Mouse (Mus musculus) heart, adult 8-10 months (tissue): Measurements from ENCODE around the gene Sult2b1. TPM values are rescaled to one million over a fixed set of nuclear protein-coding genes. Genes with fewer than 3 reads are reported as not detected.

ENCODE experiments used
- DNase-seq: peaks from one replicate; pipeline ENCODE4 v3.0.0; 2022; ENCODE audit warnings: low spot score
- total RNA-seq, 4 experiments: library from RNA; stranded (reverse); gene quantifications; 2 replicates each; pipeline ENCODE4 v1.2.4; 2022

The Sult2b1 gene
- total RNA-seq, 4 experiments from 2014 or later: not detected

DNA sequence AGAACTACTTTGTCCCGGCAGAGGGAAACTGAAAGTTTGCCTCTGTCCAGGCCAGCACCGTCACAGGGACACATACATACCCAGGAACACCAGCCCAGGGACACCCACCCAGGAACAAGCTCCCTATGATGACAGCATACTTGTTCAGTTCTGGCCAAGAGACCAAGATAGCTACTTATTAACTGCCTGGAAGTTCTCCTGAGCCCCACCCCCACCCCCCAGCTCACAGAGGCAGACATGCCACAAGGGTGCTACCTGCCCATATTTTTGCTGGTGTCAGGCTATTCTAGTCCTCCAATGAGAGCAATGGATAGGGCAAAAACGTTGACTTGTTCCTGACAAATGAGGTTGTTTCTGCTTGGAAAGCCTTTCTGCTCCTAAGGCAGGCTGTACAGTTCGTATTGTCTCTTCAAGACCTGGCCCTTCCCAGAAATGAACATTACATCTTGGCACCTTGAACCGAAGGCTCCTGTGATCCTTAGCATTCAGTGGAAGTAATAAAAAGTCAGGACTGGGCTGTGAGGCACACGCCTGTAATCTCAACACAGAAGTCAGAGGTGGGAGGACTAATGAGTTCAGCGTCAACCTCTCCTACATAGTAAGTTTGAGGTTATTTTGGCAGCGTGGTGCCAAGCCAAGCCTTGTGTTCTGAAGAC is 13.9 kb downstream of the Sult2b1 start:
- no peak for DNase-seq

DNA sequence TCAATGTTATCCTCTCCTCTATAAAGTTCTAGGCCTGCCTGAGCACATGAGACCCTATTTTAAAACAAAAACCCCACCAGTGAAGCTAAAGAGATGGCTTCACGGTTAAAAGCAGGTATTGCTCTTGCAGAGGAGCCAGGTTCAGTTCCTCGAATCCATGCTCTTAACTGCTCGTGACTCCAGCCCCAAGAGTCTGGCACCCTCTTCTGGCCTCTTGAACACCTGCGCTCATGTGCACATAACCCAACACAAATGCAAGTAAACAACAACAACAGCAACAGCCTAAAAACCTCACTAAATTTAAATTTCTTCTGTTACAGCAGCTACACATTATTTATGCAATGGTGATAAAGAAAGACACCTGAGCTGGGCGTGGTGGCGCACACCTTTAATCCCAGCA is 17.0 kb downstream of the Sult2b1 start:
- DNase-seq: no peak

DNA sequence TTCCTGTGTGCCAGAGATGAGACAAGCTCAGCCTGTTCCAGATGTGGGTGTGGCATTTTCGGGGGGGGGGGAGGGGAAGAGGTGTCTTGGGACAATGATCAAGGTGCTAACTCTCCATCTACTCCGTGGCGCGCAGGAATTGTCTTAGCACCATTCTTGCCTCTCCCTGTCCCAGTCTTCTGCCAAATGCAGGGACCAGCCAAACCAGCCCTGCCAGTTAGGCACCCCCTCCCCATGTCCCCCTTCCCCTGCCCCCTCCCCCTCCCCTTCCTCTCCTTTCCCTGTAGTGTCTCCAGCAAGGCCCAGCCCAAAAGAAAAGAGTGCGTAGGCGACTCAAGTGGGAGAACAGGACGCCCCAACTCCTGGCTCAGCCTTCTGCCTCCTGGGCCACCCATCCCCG is 17.7 kb downstream of the Sult2b1 start:
- DNase-seq: no peak

DNA sequence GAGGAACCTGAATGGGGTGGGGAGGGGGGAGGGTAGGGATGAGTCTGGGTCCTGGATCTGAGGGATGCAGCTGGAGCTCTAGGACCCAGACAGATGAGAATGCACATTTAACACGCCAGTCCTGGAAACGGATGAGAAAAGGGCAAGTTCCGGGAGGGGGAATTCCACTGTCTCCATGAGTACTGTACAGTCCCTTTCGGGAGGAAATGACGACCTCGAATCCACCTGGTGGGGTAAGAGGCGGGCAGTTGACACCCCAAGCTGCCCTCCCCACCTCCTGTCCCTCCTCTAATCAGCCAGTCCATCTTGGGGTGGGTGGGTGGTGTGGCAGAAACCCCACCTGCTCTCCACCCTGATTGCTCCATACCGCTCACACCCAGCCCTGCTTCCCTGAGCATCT is 18.5 kb downstream of the Sult2b1 start:
- no peak for DNase-seq

DNA sequence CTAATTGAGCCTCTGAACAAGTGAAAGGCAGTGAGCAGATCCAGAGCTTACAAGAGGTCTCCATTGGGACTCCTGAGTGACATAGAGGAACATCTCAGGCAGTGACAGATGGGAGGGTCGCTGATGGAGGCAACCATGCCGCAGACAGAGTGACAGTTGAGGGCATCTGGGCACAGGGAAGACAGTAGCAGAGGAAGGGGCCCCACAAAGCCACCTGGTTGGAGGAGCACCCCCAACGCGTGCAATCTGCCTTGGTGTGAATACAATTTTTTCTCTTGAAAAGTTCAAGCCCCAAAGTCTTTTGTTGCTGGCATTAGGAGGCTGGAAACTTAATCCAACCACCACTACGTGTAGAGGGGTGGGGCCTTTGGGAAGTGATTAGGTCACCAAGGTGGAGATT is 24.3 kb downstream of the Sult2b1 start:
- no peak for DNase-seq

DNA sequence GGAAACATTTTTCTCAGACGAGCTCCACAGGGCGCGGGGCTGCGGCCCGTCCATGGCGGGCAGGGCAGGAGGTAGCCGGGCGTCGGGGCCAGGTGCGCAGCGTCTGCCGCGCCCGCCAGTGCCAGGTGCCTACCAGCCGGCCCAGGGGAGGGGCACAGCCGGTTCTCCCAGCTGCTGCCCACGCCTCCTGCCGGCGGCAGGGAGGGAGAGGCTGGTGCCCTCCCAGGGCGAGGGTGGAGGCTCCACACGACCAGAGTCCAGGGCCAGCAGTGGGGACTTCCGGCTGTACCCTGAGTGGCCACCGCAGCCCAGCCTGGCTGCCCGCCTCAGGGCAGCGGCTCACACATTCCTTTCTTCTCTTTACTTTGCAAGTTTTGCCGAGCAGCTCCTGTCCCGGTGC is 25.1 kb downstream of the Sult2b1 start:
- DNase-seq: no peak

DNA sequence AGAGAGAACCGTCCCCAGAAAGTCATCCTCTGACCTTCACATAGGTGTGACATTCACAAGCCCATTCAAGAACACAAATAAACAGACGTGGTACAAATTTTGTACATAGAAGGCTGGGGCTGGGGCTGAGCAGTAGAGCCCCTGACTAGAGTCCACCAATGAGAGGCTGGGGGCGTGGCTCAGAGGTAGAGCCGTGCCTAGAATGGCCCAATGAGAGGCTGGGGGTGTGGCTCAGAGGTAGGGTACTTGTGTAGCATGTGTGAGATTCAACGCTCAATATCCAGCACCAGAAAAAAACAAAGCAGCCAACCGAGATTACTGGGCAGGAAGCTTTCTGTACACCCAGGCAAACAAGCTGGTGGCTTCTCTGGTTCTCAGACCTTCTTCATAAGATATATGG is 28.8 kb downstream of the Sult2b1 start:
- DNase-seq: no peak

DNA sequence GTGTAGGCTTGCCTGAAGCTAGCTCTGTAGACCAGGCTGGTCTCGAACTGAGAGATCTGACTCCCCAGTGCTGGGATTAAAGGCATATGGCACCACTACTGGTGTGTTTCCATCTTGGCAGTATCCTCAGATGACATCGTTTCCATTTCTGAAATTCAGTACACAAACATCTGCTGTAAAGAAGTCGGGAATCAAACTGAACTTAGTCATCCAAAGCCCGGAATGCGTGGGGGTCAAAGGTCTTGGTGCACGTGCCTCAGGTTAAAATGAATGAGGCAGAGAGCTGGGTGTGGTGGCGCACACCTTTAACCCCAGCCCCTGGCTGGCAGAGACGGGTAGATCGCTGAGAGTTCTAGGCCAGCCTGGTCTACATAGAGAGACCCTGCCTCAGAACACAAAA is 34.3 kb downstream of the Sult2b1 start:
- DNase-seq: no peak

DNA sequence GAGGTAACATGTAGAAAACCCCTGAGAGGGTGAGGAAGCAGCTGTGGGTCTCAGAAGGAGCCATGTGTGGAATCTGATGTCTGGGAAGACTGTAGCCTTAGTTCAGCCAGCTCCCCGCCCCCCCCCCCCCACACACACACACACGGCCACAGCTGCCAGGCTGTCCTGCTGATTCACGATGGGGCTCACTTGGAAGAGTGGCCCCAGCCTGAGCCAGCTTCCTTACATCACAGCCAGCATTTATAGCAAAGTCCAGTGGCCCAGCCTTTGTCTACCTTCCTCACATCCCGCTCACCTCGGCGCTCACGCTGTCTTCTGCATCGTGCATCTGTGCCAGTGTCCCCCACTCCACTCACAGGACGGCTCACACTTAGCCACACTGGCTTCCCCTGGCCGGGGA is 35.1 kb downstream of the Sult2b1 start:
- DNase-seq: no peak

DNA sequence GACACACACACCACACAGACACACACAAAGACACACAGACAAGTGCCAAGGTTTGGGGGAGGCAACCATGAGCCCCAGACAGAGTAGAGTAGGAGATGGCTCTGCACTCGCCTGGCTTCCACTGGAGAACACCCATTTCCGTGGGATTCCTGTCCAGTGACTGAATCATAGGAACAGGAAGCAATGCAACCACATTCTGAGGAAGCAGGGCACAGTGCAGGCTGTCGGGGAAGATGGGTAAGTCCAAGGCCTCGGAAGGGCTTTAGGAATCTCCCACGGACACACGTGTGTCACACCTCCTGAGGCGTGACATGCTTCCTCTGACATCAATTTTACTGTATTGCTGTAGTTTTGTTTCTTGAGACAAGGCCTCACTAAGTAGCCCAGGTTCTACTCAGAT is 36.4 kb downstream of the Sult2b1 start:
- no peak for DNase-seq

DNA sequence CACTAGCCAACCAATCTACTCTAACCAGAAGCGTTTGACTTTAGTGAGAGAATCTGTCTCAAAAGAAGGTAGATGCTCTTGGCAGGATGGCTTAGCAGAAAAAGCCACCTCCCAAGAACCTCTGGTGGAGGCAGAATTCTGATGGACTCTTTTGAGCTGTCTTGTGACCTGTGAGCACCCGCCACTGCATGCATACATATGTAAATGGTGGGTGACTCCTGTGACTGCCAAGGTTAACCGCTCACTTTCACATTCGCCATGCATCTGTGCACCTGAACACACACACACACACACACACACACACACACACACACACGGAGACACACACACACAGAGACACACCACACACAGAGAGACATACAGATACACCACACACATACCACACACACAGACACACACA is 37.0 kb downstream of the Sult2b1 start:
- DNase-seq: no peak

DNA sequence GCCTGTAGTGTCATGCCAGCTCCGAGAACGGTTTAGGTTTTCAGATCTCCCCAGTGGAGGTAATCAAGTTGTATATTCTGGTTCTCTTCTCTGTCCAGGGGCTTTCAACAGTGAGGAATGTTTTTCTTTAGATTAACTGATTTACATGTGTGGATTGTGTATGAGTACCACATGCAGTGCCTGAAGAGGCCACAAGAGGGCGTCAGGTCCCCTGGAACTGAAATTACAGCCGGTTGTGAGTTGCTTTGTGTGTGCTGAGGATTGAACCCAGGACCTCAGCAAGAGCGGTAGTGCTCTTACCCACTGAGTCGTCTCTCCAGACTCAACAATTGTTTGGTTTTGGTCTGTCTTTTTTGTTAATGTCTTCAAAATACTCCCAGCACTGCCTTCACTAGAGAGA is 38.0 kb downstream of the Sult2b1 start:
- no peak for DNase-seq

DNA sequence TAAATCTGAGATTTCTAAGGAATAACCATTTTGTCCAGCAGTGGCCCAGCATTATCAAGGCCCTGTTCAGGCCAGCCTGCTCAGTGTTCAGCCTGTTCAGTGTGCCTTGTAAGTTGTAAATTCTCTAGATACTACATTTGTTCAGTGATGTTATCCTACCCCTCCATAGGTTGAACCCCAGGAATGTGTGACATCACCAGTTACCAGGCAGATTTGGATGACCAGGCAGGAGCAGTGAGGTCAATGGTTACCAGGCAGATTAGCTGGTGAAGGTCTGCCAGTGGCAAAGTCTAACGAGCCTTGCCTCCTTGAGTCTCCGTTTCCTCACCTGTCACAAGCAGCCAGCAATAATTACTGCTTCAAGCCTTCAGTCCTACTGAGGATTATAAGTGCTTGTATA is 40.1 kb downstream of the Sult2b1 start:
- DNase-seq: peak; percentile 41

DNA sequence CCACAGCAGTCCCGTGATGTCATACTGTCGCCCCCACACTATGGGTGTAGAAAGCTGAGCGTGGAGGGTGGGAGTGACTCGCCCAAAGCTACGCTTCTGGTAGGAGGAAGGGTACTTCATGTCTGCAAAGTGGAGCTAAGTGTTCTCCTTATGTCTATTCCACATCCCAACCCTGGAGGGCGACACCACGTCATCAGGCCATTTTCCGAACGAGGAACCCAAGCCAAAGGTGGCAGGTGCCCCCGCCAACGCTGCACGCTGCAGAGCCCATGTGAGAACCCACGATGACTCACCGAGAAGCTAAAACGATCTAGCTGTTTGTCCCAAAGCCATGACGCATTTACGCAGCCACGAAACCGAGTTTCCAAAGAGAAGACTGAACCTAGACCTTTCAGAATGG is 42.1 kb downstream of the Sult2b1 start:
- DNase-seq: no peak

DNA sequence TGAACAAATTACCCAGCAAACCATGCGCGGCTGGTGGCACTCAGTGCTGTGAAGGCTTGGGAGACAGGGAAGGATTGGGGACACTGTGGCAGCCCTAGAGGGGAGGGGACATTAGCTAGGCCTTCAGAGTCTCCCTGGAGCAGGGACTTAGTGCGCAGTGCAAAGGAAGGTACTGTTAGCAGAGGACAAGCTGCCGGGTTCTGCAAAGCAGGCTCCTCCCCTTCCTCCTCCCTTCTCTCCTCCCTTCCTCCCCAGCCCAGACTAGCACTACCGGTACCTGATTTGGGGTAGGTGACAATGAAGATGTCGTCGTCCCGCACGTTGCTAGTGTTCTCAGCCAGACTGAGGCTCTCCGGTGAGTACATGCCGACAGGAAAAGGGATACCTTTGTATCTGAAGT is 42.7 kb downstream of the Sult2b1 start:
- no peak for DNase-seq

DNA sequence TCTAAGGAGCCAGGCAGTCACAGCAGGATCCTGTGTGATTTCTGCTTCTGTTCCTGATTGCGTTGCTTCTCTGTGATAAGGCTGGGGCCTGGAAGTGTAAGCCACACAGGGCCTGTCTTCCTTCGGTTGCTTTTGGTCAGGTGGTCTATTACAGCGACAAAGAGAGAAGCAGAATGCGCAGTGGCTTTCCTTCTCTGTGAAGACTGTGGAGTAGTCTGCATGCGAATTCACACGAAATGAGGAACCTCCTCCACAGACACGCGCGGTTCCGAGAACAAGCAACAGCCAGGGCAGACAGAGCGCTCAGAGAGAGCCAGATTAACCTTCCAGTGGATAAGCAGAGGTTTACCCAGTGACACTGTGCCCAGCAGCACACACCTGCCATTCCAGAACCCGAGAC is 43.2 kb downstream of the Sult2b1 start:
- no peak for DNase-seq

DNA sequence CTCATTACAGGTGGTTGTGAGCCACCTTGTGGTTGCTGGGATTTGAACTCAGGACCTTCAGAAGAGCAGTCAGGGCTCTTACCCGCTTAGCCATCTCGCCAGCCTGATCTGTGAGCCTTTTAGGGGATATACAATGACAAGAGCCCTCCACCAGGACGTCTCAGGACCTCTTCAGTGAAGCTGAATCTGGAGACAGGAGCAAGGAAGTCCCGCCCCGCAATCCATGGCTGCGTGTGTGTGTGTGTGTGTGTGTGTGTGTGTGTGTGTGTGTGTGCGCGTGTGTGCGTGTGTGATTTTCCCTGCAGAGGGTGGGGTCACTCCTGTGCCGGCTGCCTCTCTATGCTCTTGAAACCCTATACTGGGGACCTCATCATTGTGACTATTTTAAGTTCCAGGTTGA is 44.6 kb downstream of the Sult2b1 start:
- DNase-seq: no peak

DNA sequence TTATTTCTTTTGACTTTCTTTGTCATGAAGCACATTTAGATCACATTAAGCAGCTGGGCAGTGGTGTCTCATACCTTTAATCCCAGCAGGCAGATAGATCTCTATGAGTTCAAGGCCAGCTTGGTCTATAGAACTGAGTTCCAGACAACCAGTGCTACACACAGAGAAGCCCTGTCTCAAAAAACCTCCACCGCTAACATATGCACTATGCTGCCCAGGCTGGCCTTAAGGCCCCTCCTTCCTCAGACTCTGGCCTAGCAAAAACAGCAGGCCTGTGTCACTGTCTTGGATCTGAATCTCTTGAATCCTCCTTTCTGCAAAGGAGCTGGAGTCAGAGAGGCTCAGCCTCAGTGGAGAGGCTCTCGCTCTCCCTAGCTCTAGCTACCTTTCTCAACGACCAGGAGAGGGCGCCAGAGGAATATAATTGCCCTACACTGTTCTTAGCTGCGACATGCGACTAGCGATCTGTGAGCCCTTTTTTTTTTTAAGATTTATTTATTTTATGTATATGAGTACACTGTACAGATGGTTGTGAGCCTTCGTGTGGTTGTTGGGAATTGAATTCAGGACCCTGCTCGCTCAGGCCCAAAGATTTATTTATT is 45.2 kb downstream of the Sult2b1 start:
- peak; percentile 73 for DNase-seq

DNA sequence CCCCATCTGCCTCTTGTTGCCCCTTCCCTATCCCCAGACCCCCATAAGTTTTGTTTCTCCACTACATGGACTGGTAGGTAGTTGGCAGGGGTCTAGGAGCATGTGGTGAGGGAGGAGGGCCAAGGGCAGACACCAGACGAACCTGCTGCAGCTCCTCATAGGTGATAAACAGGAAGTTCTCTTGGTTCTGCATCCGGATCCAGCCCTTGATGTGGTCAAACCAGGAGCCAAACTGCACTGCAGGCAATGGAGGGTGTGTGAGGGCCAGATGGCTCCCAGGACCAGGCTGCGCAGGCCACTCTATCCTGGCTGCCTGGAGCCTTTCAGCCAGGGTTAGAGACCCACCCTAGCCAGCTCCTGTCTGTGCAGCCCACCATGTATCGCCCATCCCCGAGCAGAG is 51.0 kb downstream of the Sult2b1 start:
- DNase-seq: no peak

DNA sequence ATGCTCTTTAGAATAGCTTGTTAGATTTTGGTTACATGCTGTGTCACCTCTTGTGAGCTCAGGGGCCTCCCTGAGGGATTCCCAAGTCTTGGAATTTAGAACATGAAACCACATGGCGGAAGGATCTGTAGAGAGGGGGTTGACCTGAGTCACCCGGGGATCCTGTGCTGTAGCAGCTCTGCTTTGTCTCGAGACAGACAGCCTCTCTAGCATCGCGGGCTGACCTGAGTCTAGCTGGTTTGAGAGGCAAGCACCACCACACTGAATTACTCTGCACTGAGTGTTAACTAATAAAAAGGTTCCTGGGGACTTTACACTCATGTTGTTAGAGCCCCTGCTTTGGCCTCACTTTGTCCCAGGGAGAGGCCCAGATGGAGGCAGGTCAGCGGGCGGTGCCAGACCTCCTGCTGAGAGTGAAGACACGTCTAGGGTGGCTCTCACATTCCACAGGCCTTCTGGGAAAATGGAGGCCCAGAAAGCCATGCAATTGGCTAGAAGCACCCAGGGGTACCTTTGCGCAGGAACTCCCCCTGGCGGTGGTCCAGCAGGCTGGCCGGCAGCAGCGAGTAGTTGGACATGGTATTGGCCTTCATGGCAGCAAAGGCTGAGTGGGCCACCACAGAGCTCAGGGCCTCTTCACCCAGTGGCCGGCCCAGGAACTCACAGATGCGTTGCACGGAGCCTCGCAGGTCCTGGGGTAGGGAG is 53.6 kb downstream of the Sult2b1 start:
- no peak for DNase-seq

DNA sequence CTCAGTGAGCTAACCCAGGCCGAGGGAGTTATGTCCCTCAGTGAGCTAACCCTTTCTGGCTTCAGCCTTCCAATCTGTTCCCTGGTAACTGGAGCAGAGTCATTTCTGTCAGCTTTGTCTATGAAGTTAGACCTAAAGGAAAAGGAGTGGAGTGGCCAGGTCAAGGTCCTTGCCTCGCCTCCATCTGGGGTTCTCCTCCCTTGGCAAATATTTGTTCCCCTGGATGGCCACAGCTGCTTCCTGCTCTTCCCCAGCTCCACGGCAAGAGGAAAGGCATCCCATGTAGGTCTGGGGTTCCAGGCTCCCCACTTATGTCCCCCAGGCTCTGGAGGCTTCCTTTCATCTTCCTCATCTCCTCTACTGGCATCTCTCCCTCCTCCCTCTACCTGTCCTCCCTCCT is 56.8 kb downstream of the Sult2b1 start:
- no peak for DNase-seq

DNA sequence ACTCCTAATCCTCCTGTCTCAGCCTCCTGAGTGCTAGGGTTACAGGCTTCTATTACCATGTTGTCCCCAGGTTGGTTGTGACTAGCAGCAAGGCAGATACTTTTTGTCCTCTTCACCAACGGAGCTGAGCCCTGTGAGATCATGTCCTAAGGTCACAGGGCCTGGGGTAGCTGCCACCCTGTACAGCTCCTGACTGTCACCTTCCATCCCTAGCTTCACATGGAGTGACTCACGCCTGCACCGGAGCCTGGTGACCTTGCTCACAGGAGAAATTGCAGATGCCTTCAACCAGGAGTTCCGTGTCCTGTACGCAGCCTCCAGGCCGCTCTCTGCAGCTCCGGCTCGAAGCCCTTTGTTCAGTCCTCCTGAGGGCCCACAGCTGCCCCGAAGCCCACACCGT is 58.0 kb downstream of the Sult2b1 start:
- DNase-seq: no peak

DNA sequence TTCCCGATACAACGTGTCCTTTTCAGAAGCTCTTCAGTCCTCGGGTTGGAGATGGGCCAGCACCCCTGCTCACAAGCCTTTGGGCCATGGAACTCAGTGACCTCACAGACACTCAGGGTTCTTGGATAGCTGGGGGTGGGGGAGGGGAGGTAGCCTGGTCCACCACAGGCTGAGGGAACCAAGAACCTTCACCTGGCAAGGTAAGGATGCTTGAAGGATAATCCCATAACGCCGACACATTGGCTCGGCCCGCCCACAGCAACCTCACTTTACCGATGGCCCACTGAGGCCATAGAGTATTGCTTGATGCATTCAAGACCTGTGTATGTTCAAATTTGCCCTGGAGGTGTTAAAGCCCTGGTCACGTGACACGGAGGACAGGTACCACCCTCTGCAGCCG is 58.8 kb downstream of the Sult2b1 start, which contains the start of gene Spaca4:
Gene Spaca4, minus strand, starts transcription at position 101 of the 400 bp plus-strand sequence.
- no peak for DNase-seq
